23 mouse cellular contexts compared by ENCODE assay signal in the genomic region with DNA sequence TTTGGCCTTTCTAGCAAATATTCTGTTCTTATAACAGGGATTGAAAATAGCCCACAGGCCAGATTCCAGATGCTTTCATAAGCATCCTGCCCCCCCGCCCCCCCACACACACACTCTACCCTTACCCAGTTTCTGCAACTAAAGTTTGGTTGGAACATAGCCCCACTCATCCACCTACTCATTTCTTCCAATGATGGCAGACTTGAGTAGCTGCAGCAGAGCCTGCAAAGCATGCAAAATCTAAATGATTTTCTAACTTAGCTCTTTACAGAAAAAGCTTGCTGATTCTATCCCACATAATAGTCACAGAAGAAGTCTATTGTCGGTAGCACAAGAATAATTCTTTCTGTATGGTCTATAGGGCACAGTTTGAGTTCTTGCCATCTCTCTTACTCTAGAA.
A peak's percentile ranks its signal among the peaks of the same experiment; 100 is the strongest.
DNase-seq lines count a peak whose midpoint lies in the region; ATAC-seq and TF ChIP-seq lines count a peak whose summit lies in the region.
"Had no signal": no experiment of that assay in that cellular context is flagged by ENCODE, and none has a peak within 500 bp of the region (broad histone marks: within the 10 kb centered on the region; RNA-seq: fewer than 3 reads in every experiment).

No protein-coding gene starts in this region.

- peak; percentile 82 for ATAC-seq in frontal cortex, adult (ENCODE audit: low TSS enrichment)
- ATAC-seq: activated CD4-positive, CD25-positive, alpha-beta regulatory T cell, adult 4 months; CD4-positive, CD25-positive, alpha-beta regulatory T cell, adult 4 months; forebrain, embryonic 13.5 days; forebrain, embryonic 15.5 days; forebrain, postnatal 0 days; Patski had no signal

- intact Hi-C loops in left cerebral cortex, adult 2 months (cut with DNase I), result no loop called here
- intact Hi-C loops in left cerebral cortex, postnatal 10 days (cut with DNase I), result loop anchor here (10.0 kb wide), 1 partner anchor 270 kb away; no protein-coding TSS in a partner anchor

- no peak overlapping the region for H3K4me3 ChIP-seq in left cerebral cortex, adult 2 months
- H3K4me3 ChIP-seq: embryonic facial prominence, embryonic 10.5 days; embryonic facial prominence, embryonic 12.5 days; forebrain, embryonic 13.5 days; forebrain, embryonic 15.5 days had no signal

- no peak for TF ChIP-seq CTCF in left cerebral cortex, adult 2 months (IDR thresholded peaks at IDR 0.05)

- no peak for DNase-seq in frontal cortex, postnatal 10 days (ENCODE audit: low spot score in 2 of 2)
- no peak for DNase-seq in left cerebral cortex, adult 2 months (ENCODE audit: extremely low spot score in 1 of 2, low spot score in 2 of 2)
- DNase-seq in left cerebral cortex, postnatal 10 days (ENCODE audit: extremely low spot score in 1 of 2, low spot score in 2 of 2), result no peak
- peak; percentile 78 for DNase-seq in brain, adult 2 months (ENCODE audit: low read depth, low spot score)
- DNase-seq in gastrocnemius, adult 8-10 months (ENCODE audit: low spot score in 2 of 2), result no peak
- DNase-seq: adrenal gland, adult 8-10 months; adrenal gland, postnatal 14 days; adrenal gland, postnatal 36 days; B cell, adult 2 months; cerebellum, adult 11-12 months; cerebellum, adult 2 months; cerebellum, adult 9-10 months; cerebellum, postnatal 10 days; cerebellum, postnatal 25 days; forebrain, postnatal 0 days had no signal

- peak overlapping the region; percentile 50 for H3K27ac ChIP-seq in left cerebral cortex, adult 2 months
- H3K27ac ChIP-seq: embryonic facial prominence, embryonic 10.5 days; embryonic facial prominence, embryonic 12.5 days; forebrain, embryonic 13.5 days; forebrain, embryonic 15.5 days had no signal
